Mouse (Mus musculus) kidney, adult 2 months (tissue): Measurements from ENCODE around the gene Ano8.

Source experiments
- CTCF ChIP-seq: fragments of 200-500 bp; conservative IDR thresholded peaks from 2 replicates; pipeline ENCODE4 v1.5.1; 2011; ENCODE audit warnings: low read depth, mild to moderate bottlenecking, control low read depth, low read length, moderate library complexity, mixed read lengths; ENCODE audit not compliant: insufficient read depth, insufficient read length
- POLR2A ChIP-seq: fragments of 200-500 bp; IDR thresholded peaks from one replicate; pipeline ENCODE4 v1.6.1; 2011; ENCODE audit warnings: low read depth, low read length, control low read depth

DNA sequence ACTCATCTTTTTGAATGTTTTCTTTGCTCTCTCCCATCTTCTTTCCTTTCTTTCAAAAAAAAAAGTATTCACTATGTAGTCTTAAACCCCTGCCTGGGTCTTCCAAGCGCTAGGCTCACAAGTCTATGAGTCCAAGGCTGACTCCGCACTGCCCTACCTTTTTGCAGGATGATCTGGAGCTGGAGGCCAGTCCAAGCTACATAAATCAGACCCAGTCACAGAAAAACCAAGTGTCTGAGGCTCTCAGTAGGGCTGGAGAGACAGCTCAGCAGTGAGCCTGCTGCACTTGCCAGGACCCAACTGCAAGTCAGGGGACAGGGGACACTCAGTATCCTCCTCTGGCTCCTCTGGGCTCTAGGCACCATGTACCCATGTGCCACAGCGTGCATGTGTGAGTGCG, 18.6 kb upstream of the Ano8 start:
- TF ChIP-seq POLR2A (no peak), CTCF (no peak)
